Mouse (Mus musculus) embryonic fibroblast, embryonic 13.5 days (primary cell): ENCODE results near the gene Gm49320.

Experiments
- CTCF ChIP-seq: IDR thresholded peaks from 2 replicates; pipeline ENCODE4 v1.5.1; 2011; ENCODE audit warnings: mild to moderate bottlenecking, control low read depth, low read length, moderate library complexity, borderline replicate concordance; ENCODE audit not compliant: insufficient read depth
- POLR2A ChIP-seq: IDR thresholded peaks from 2 replicates; pipeline ENCODE4 v1.6.1; 2011; ENCODE audit warnings: low read depth, mild to moderate bottlenecking, control low read depth, low read length, moderate library complexity

GRCm38 (mm10) chr8:4192305-4192704, 46.4 kb upstream of the Gm49320 start:
- TF ChIP-seq CTCF, result no peak
- TF ChIP-seq POLR2A, result no peak
